Mouse (Mus musculus): ENCODE measurements around the gene Slc9a3r1. TPM values are rescaled to one million over a fixed set of nuclear protein-coding genes. Genes with fewer than 3 reads are reported as not detected.

Gene Slc9a3r1
- total RNA-seq (2023; ENCODE audit: inconsistent age) = 73.9 to 83.7 TPM (median 79.0 TPM) in 4 replicates

DNA sequence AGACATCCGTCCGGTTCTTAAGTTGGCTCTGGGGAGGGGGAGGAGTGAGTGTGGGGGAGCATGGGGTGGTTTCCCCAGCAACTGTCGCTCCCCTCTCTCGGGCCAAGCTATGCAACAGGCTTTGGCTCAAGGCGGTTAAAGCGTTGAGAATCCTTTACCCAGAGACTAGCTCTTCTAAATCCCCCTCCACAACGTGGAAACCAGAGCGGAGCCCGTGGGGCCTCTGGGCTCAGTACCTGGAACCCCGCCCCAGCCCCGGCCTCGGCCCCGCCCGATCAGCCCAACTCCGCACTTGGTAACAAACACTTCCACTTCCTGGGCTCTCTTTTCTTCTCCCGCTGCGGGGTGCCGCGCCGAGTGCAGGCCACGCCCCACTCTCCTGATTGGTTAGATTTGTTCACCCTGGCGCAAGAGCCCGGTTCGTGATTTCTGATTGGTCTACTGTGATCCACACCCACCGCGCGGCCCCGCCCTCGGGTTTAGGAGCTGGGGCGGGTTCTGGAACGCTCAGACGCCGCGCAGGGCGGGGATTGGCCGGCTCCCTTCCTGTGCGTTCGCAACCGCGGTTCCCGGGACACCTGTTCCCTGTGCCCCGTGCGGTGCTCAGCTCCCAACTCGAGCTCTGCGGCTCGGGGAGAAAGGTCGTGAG is at the start of gene Slc9a3r1:
TSS of gene Slc9a3r1 (plus strand) at position 510 of the 649 bp plus-strand sequence.

GRCm38 (mm10) chr11:115133800-115134199 is 29.3 kb upstream of the Slc9a3r1 start, which contains the start of gene Cd300lf:
TSS of gene Cd300lf (minus strand) at chr11:115133992.

DNA sequence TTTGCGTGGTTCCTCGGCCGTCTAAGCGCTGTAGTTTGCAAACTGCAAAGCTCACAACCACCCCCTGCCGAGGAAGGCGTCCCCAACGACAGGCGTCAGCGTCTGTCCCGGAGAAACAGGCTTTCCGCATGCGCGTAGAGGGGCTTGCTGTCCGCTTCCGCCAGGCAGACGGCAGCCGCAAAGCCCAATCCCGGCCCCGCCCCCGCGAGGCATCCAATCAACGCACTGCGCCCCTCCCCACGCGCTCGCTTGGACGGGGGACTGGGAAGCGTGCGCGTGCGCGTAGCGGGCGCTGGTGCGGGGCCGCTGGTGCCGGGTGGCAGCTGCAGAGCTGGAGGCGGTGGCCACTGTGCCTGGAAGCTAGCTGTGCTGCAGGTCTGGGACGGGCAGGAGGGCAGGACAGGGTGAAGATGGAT is 24.1 kb downstream of the Slc9a3r1 start, which contains the start of gene Tmem104:
TSS of gene Tmem104 (plus strand) at position 264 of the 416 bp plus-strand sequence.

DNA sequence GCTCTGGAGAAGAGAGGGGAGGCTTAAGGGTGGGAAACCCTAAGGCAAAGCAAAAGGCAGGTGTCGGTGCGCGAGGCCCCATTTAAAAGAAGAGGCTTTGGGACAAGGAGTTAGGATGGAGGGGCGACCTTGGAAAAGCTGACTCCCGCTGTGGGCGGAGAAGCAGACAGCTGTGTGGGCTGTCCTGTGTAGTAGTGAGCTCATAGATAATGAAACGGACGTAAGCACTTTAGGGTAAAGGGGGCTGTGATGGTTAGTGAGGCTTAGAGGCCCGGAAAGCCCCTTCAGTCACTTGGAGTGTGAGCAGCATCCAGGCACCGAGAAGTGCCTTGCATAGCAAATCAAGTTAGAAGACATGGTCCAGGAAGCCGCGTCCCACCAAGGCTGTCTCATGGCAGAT is 24.6 kb downstream of the Slc9a3r1 start, which contains the start of gene Nat9:
TSS of gene Nat9 (minus strand) at position 167 of the 400 bp plus-strand sequence.

Other genes starting within 250 kb of the Slc9a3r1 start
- 0.26 to 1.3 TPM in 2 of 4 replicates, not detected in the others for gene Cd300lb, start 229.0 kb upstream of the Slc9a3r1 start, total RNA-seq (2023; ENCODE audit: inconsistent age)
- gene Cd300c, start 194.2 kb upstream of the Slc9a3r1 start, total RNA-seq (2023; ENCODE audit: inconsistent age) = not detected in 4 replicates
- 0.51 to 1.00 TPM (median 0.70 TPM) in 4 replicates for gene Cd300ld, start 173.4 kb upstream of the Slc9a3r1 start, total RNA-seq (2023; ENCODE audit: inconsistent age)
- 0.60 to 2.1 TPM (median 1.6 TPM) in 4 replicates for gene Cd300c2, start 161.5 kb upstream of the Slc9a3r1 start, total RNA-seq (2023; ENCODE audit: inconsistent age)
- gene Cd300ld2, start 147.1 kb upstream of the Slc9a3r1 start, total RNA-seq (2023; ENCODE audit: inconsistent age) = not detected in 4 replicates
- not detected in 4 replicates for gene Cd300ld4, start 136.3 kb upstream of the Slc9a3r1 start, total RNA-seq (2023; ENCODE audit: inconsistent age)
- 0.90 to 1.1 TPM (median 0.95 TPM) in 4 replicates for gene Cd300ld5, start 125.6 kb upstream of the Slc9a3r1 start, total RNA-seq (2023; ENCODE audit: inconsistent age)
- 0.90 to 1.1 TPM (median 0.96 TPM) in 4 replicates for gene Cd300ld3, start 114.9 kb upstream of the Slc9a3r1 start, total RNA-seq (2023; ENCODE audit: inconsistent age)
- 0.39 to 1.3 TPM (median 1.2 TPM) in 4 replicates for gene Cd300e, start 101.2 kb upstream of the Slc9a3r1 start, total RNA-seq (2023; ENCODE audit: inconsistent age)
- gene Rab37, start 71.9 kb upstream of the Slc9a3r1 start, total RNA-seq (2023; ENCODE audit: inconsistent age) = 4.1 to 6.9 TPM (median 4.9 TPM) in 4 replicates
- 9.7 to 14.3 TPM (median 10.3 TPM) in 4 replicates for gene Cd300lf, start 29.3 kb upstream of the Slc9a3r1 start, total RNA-seq (2023; ENCODE audit: inconsistent age)
- 14.8 to 19.6 TPM (median 16.6 TPM) in 4 replicates for gene Tmem104, start 24.1 kb downstream of the Slc9a3r1 start, total RNA-seq (2023; ENCODE audit: inconsistent age)
- gene Nat9, start 24.5 kb downstream of the Slc9a3r1 start, total RNA-seq (2023; ENCODE audit: inconsistent age) = 15.6 to 30.2 TPM (median 19.0 TPM) in 4 replicates
- not detected in 4 replicates for gene Grin2c, start 103.9 kb downstream of the Slc9a3r1 start, total RNA-seq (2023; ENCODE audit: inconsistent age)
- 18.4 to 21.9 TPM (median 20.6 TPM) in 4 replicates for gene Fdxr, start 113.7 kb downstream of the Slc9a3r1 start, total RNA-seq (2023; ENCODE audit: inconsistent age)
- 0.19 TPM in 1 of 4 replicates, not detected in the others for gene Fads6, start 134.3 kb downstream of the Slc9a3r1 start, total RNA-seq (2023; ENCODE audit: inconsistent age)
- gene Otop2, start 143.8 kb downstream of the Slc9a3r1 start, total RNA-seq (2023; ENCODE audit: inconsistent age) = not detected in 4 replicates
- gene Ush1g, start 158.7 kb downstream of the Slc9a3r1 start, total RNA-seq (2023; ENCODE audit: inconsistent age) = not detected in 4 replicates
- gene Otop3, start 171.4 kb downstream of the Slc9a3r1 start, total RNA-seq (2023; ENCODE audit: inconsistent age) = not detected in 4 replicates
- gene Hid1, start 204.4 kb downstream of the Slc9a3r1 start, total RNA-seq (2023; ENCODE audit: inconsistent age) = 0.16 to 1.3 TPM (median 0.62 TPM) in 4 replicates
- gene Cdr2l, start 218.6 kb downstream of the Slc9a3r1 start, total RNA-seq (2023; ENCODE audit: inconsistent age) = not detected in 4 replicates
- 39.5 to 75.4 TPM (median 57.2 TPM) in 4 replicates for gene Mrpl58, start 240.4 kb downstream of the Slc9a3r1 start, total RNA-seq (2023; ENCODE audit: inconsistent age)